Mouse (Mus musculus) embryonic facial prominence, embryonic 12.5 days (tissue): ENCODE data around the gene Ncam2. TPM values are rescaled to one million over a fixed set of nuclear protein-coding genes. Genes with fewer than 3 reads are reported as not detected.
"Not testable (repeated sequence)": the region's sequence is repeated elsewhere in the genome, so short reads cannot be mapped to it uniquely, and the experiment has no call there.

ENCODE experiments used
- ATAC-seq: fragments of 200-750 bp; cut with Nextera tagmentation; 2 replicates; pipeline ENCODE4 v1.8.0; 2017; ENCODE audit not compliant: insufficient number of reproducible peaks, insufficient read depth, low FRiP score, low TSS enrichment
- H3K27ac ChIP-seq: fragments of 300-500 bp; sonication (generic); 2 replicates; pipeline ENCODE4 v1.5.1; 2016; ENCODE audit warnings: mild to moderate bottlenecking
- H3K27me3 ChIP-seq: fragments of 300-500 bp; sonication (generic); 2 replicates; pipeline ENCODE4 v1.6.1; 2016; ENCODE audit warnings: mild to moderate bottlenecking, moderate library complexity
- H3K36me3 ChIP-seq: fragments of 300-500 bp; sonication (generic); 2 replicates; pipeline ENCODE4 v1.6.1; 2016; ENCODE audit warnings: mild to moderate bottlenecking
- H3K4me1 ChIP-seq: fragments of 300-500 bp; sonication (generic); 2 replicates; pipeline ENCODE4 v1.6.1; 2016
- H3K4me2 ChIP-seq: fragments of 300-500 bp; sonication (generic); replicated peaks from 2 replicates; pipeline ENCODE4 v1.6.1; 2016; ENCODE audit warnings: mild to moderate bottlenecking, moderate library complexity
- H3K4me3 ChIP-seq: fragments of 300-500 bp; sonication (generic); 2 replicates; pipeline ENCODE4 v1.5.1; 2016; ENCODE audit warnings: mild to moderate bottlenecking
- H3K9ac ChIP-seq: fragments of 300-500 bp; sonication (generic); 2 replicates; pipeline ENCODE4 v1.6.1; 2016; ENCODE audit warnings: mild to moderate bottlenecking, moderate library complexity
- H3K9me3 ChIP-seq: fragments of 300-500 bp; sonication (generic); 2 replicates; pipeline ENCODE4 v1.6.1; 2016; ENCODE audit warnings: mild to moderate bottlenecking, moderate library complexity
- WGBS: fragments of 180-500 bp; shearing (Covaris S2); methylation state at CpG from one replicate; pipeline ENCODE4 v1.1.7; 2016; 5-methylcytosine and 5-hydroxymethylcytosine counted together
- polyA plus RNA-seq: library from polyadenylated mRNA; unstranded; fragments of >200 nt; fragmentation: Nextera tagmentation; extraction: Ambion mirVana; gene quantifications from 2 replicates; pipeline ENCODE4 v1.2.1, GENCODE M21; 2016

Gene Ncam2
- polyA plus RNA-seq, 1 experiment from 2014 or later, result 3.4 TPM

- H3K4me2 ChIP-seq, result no peak overlapping the region
- H3K9me3 ChIP-seq, result no peaks in the 10 kb centered on the region
- H3K27me3 ChIP-seq, result no peaks in the 10 kb centered on the region
- no peak overlapping the region for H3K27ac ChIP-seq
- 91% methylated on average over 2 of the region's 2 CpGs for WGBS
- no peak overlapping the region for H3K9ac ChIP-seq
- no peak for ATAC-seq
- no peaks in the 10 kb centered on the region for H3K4me1 ChIP-seq
- H3K36me3 ChIP-seq, result no peaks in the 10 kb centered on the region
- H3K4me3 ChIP-seq, result no peak overlapping the region
These were observed 254.0 kb downstream of the Ncam2 start for GRCm38 (mm10) chr16:81454472-81454871.

GRCm38 (mm10) chr16:81462731-81463130, 262.2 kb downstream of the Ncam2 start:
- not testable (repeated sequence) for H3K9ac ChIP-seq, H3K27me3 ChIP-seq, H3K9me3 ChIP-seq, H3K4me1 ChIP-seq, H3K36me3 ChIP-seq, H3K27ac ChIP-seq, ATAC-seq, H3K4me3 ChIP-seq, H3K4me2 ChIP-seq
- WGBS, result 83% methylated on average over 2 of the region's 2 CpGs

GRCm38 (mm10) chr16:81472925-81473324, 272.4 kb downstream of the Ncam2 start:
- Histone ChIP-seq H3K9ac (no peak overlapping the region), H3K9me3 (no peaks in the 10 kb centered on the region), H3K4me1 (no peaks in the 10 kb centered on the region), H3K36me3 (no peaks in the 10 kb centered on the region), H3K4me2 (no peak overlapping the region), H3K27ac (no peak overlapping the region), H3K4me3 (no peak overlapping the region), H3K27me3 (no peaks in the 10 kb centered on the region)
- 60% methylated on average over 1 of the region's 1 CpGs for WGBS
- no peak for ATAC-seq

- Histone ChIP-seq H3K27ac (no peak overlapping the region), H3K4me1 (no peaks in the 10 kb centered on the region)
These were observed 280.6 kb downstream of the Ncam2 start for GRCm38 (mm10) chr16:81481058-81481457.

GRCm38 (mm10) chr16:81496111-81496510, 295.6 kb downstream of the Ncam2 start:
- Histone ChIP-seq H3K9me3 (no peaks in the 10 kb centered on the region), H3K27me3 (no peaks in the 10 kb centered on the region), H3K36me3 (no peaks in the 10 kb centered on the region), H3K4me3 (no peak overlapping the region), H3K27ac (no peak overlapping the region), H3K4me1 (no peaks in the 10 kb centered on the region), H3K4me2 (no peak overlapping the region), H3K9ac (no peak overlapping the region)
- WGBS, result 53% methylated on average over 2 of the region's 2 CpGs
- no peak for ATAC-seq

More at GRCm38 (mm10) chr16:81481058-81481457, 280.6 kb downstream of the Ncam2 start:
- Histone ChIP-seq H3K27me3 (no peaks in the 10 kb centered on the region), H3K9ac (no peak overlapping the region), H3K4me2 (no peak overlapping the region), H3K4me3 (no peak overlapping the region), H3K36me3 (no peaks in the 10 kb centered on the region), H3K9me3 (no peaks in the 10 kb centered on the region)
- ATAC-seq, result no peak

- Histone ChIP-seq H3K36me3 (no peaks in the 10 kb centered on the region), H3K4me3 (no peak overlapping the region), H3K27me3 (no peaks in the 10 kb centered on the region), H3K27ac (no peak overlapping the region), H3K9me3 (no peaks in the 10 kb centered on the region), H3K4me2 (no peak overlapping the region), H3K9ac (no peak overlapping the region), H3K4me1 (no peaks in the 10 kb centered on the region)
- ATAC-seq, result no peak
- WGBS, result 75% methylated on average over 2 of the region's 2 CpGs
These were observed 302.1 kb downstream of the Ncam2 start for GRCm38 (mm10) chr16:81502578-81502977.

- no peaks in the 10 kb centered on the region for H3K4me1 ChIP-seq
- H3K9me3 ChIP-seq, result no peaks in the 10 kb centered on the region
- H3K27ac ChIP-seq, result no peak overlapping the region
- ATAC-seq, result no peak
- 74% methylated on average over 3 of the region's 3 CpGs for WGBS
- H3K27me3 ChIP-seq, result no peaks in the 10 kb centered on the region
- no peaks in the 10 kb centered on the region for H3K36me3 ChIP-seq
- no peak overlapping the region for H3K4me2 ChIP-seq
- H3K9ac ChIP-seq, result no peak overlapping the region
- H3K4me3 ChIP-seq, result no peak overlapping the region
These were observed 335.7 kb downstream of the Ncam2 start for GRCm38 (mm10) chr16:81536230-81536629.

GRCm38 (mm10) chr16:81587565-81588107, 387.1 kb downstream of the Ncam2 start:
- no peaks in the 10 kb centered on the region for H3K9me3 ChIP-seq
- no peak for ATAC-seq
- 83% methylated on average over 4 of the region's 4 CpGs for WGBS
- no peak overlapping the region for H3K4me2 ChIP-seq
- H3K27ac ChIP-seq, result no peak overlapping the region
- H3K36me3 ChIP-seq, result no peaks in the 10 kb centered on the region
- H3K4me1 ChIP-seq, result no peaks in the 10 kb centered on the region
- no peak overlapping the region for H3K4me3 ChIP-seq
- H3K27me3 ChIP-seq, result no peaks in the 10 kb centered on the region
- no peak overlapping the region for H3K9ac ChIP-seq

GRCm38 (mm10) chr16:81623276-81623675, 422.8 kb downstream of the Ncam2 start:
- 45% methylated on average over 6 of the region's 6 CpGs for WGBS
- H3K4me3 ChIP-seq, result no peak overlapping the region
- H3K36me3 ChIP-seq, result no peaks in the 10 kb centered on the region
- no peaks in the 10 kb centered on the region for H3K9me3 ChIP-seq
- H3K4me1 ChIP-seq, result no peaks in the 10 kb centered on the region
- H3K9ac ChIP-seq, result no peak overlapping the region
- no peaks in the 10 kb centered on the region for H3K27me3 ChIP-seq
- ATAC-seq, result no peak
- no peak overlapping the region for H3K4me2 ChIP-seq
- no peak overlapping the region for H3K27ac ChIP-seq

- no peak overlapping the region for H3K4me2 ChIP-seq
- H3K36me3 ChIP-seq, result no peaks in the 10 kb centered on the region
- no peak overlapping the region for H3K9ac ChIP-seq
- no peak overlapping the region for H3K27ac ChIP-seq
- ATAC-seq, result no peak
- WGBS, result 69% methylated on average over 4 of the region's 4 CpGs
- H3K27me3 ChIP-seq, result no peaks in the 10 kb centered on the region
- no peak overlapping the region for H3K4me3 ChIP-seq
- no peaks in the 10 kb centered on the region for H3K4me1 ChIP-seq
- H3K9me3 ChIP-seq, result no peaks in the 10 kb centered on the region
These were observed 423.3 kb downstream of the Ncam2 start for GRCm38 (mm10) chr16:81623776-81624175.

- H3K4me2 ChIP-seq, result no peak overlapping the region
- WGBS, result 85% methylated on average over 3 of the region's 3 CpGs
These were observed 449.8 kb downstream of the Ncam2 start for GRCm38 (mm10) chr16:81650286-81650685.

GRCm38 (mm10) chr16:81651550-81651949, 451.1 kb downstream of the Ncam2 start:
- Histone ChIP-seq H3K4me1 (no peaks in the 10 kb centered on the region), H3K4me2 (no peak overlapping the region), H3K4me3 (no peak overlapping the region), H3K27me3 (no peaks in the 10 kb centered on the region), H3K36me3 (no peaks in the 10 kb centered on the region), H3K9me3 (no peaks in the 10 kb centered on the region), H3K9ac (no peak overlapping the region), H3K27ac (no peak overlapping the region)
- no peak for ATAC-seq
- WGBS, result 55% methylated on average over 1 of the region's 1 CpGs

More at GRCm38 (mm10) chr16:81650286-81650685, 449.8 kb downstream of the Ncam2 start:
- H3K27ac ChIP-seq, result no peak overlapping the region
- no peak overlapping the region for H3K9ac ChIP-seq
- no peak for ATAC-seq
- H3K27me3 ChIP-seq, result no peaks in the 10 kb centered on the region
- H3K9me3 ChIP-seq, result no peaks in the 10 kb centered on the region
- H3K4me3 ChIP-seq, result no peak overlapping the region
- no peaks in the 10 kb centered on the region for H3K36me3 ChIP-seq
- no peaks in the 10 kb centered on the region for H3K4me1 ChIP-seq

- ATAC-seq, result no peak
- Histone ChIP-seq H3K4me2 (no peak overlapping the region), H3K27me3 (no peaks in the 10 kb centered on the region), H3K27ac (no peak overlapping the region), H3K36me3 (no peaks in the 10 kb centered on the region), H3K4me1 (no peaks in the 10 kb centered on the region), H3K4me3 (no peak overlapping the region), H3K9ac (no peak overlapping the region), H3K9me3 (no peaks in the 10 kb centered on the region)
- WGBS, result 85% methylated on average over 2 of the region's 2 CpGs
These were observed 456.1 kb downstream of the Ncam2 start for GRCm38 (mm10) chr16:81656550-81656949.
